Mouse (Mus musculus) limb, embryonic 12.5 days (tissue): ENCODE measurements around the gene Dtx2. TPM values are rescaled to one million over a fixed set of nuclear protein-coding genes. Genes with fewer than 3 reads are reported as not detected.

Experiments
- ATAC-seq: fragments of 200-750 bp; cut with Nextera tagmentation; 2 replicates; pipeline ENCODE4 v1.8.0; 2017; ENCODE audit warnings: low read depth, moderate TSS enrichment; ENCODE audit not compliant: insufficient number of reproducible peaks, insufficient read depth, low FRiP score, low TSS enrichment
- H3K27ac ChIP-seq: fragments of 300-500 bp; sonication (generic); 2 replicates; pipeline ENCODE4 v1.5.1; 2016; ENCODE audit warnings: mild to moderate bottlenecking, moderate library complexity
- H3K27me3 ChIP-seq: fragments of 300-500 bp; sonication (generic); 2 replicates; pipeline ENCODE4 v1.6.1; 2016; ENCODE audit warnings: mild to moderate bottlenecking, moderate library complexity
- H3K36me3 ChIP-seq: fragments of 300-500 bp; sonication (generic); 2 replicates; pipeline ENCODE4 v1.6.1; 2016; ENCODE audit warnings: mild to moderate bottlenecking, moderate library complexity
- H3K4me1 ChIP-seq: fragments of 300-500 bp; sonication (generic); replicated peaks from 2 replicates; pipeline ENCODE4 v1.6.1; 2016
- H3K4me2 ChIP-seq: fragments of 300-500 bp; sonication (generic); 2 replicates; pipeline ENCODE4 v1.6.1; 2016; ENCODE audit warnings: mild to moderate bottlenecking, moderate library complexity
- H3K4me3 ChIP-seq: fragments of 300-500 bp; sonication (generic); replicated peaks from 2 replicates; pipeline ENCODE4 v1.5.1; 2016; ENCODE audit warnings: mild to moderate bottlenecking
- H3K9ac ChIP-seq: fragments of 300-500 bp; sonication (generic); replicated peaks from 2 replicates; pipeline ENCODE4 v1.6.1; 2016; ENCODE audit warnings: mild to moderate bottlenecking, moderate library complexity
- H3K9me3 ChIP-seq: fragments of 300-500 bp; sonication (generic); 2 replicates; pipeline ENCODE4 v1.6.1; 2016; ENCODE audit warnings: mild to moderate bottlenecking, moderate library complexity
- WGBS: fragments of 180-500 bp; shearing (Covaris S2); methylation state at CpG from one replicate; pipeline ENCODE4 v1.1.7; 2016; 5-methylcytosine and 5-hydroxymethylcytosine counted together
- polyA plus RNA-seq: library from polyadenylated mRNA; unstranded; fragments of >200 nt; fragmentation: Nextera tagmentation; extraction: Ambion mirVana; gene quantifications from 2 replicates; pipeline ENCODE4 v1.2.1, GENCODE M21; 2016

The Dtx2 gene
- polyA plus RNA-seq, 1 experiment from 2014 or later = 39.2 TPM

DNA sequence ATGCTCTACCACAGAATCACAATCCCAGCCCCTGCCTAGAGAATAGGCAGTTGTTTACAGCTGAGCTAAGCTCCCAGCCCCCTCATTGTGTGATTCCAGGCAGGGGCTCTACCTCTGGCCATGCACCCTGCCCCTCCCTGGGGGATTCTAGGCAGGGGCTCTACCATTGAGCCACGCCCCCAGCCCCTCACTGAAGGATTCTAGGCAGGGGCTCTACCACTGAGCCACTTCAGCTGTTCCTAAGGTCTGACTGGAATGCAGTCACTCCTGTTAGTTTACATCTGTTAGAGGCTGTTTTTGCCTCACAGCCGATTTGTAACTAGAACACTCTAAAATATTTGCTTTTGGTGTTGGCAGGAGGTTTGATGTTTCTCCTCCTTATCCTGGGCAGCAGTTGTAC, 7.7 kb downstream of the Dtx2 start:
- no peak overlapping the region for H3K9ac ChIP-seq
- peaks cover 58% of the 10 kb centered on the region for H3K36me3 ChIP-seq
- H3K9me3 ChIP-seq = no peaks in the 10 kb centered on the region
- H3K27ac ChIP-seq = peak overlapping the region; percentile 62
- no peak overlapping the region for H3K4me3 ChIP-seq
- ATAC-seq = no peak
- no peak overlapping the region for H3K4me2 ChIP-seq
- no peaks in the 10 kb centered on the region for H3K27me3 ChIP-seq
- 72% methylated on average over 2 of the region's 2 CpGs for WGBS
- H3K4me1 ChIP-seq = peaks cover 34% of the 10 kb centered on the region

DNA sequence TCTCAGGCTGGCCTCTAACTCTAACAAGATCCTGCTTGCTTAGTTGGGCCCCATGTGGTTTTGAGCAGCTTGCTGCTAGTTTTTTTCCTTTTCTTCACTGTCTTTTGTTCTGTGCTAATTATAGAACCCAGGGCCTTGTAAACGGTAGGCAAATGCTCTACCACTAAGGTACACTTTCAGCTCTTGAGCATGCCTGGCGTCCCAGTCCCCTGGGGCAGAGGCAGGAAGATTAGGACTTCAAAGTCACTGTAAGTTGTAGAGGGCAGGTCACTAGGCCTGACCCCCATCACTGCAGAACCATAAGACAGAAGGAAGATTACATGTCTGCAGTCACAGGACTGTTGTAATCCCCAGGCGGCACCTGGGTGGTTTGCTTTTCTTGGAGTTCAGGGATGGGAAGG, 8.2 kb downstream of the Dtx2 start:
- WGBS = 15% methylated on average over 3 of the region's 3 CpGs
- ATAC-seq = no peak
- Histone ChIP-seq H3K4me2 (no peak overlapping the region), H3K27me3 (no peaks in the 10 kb centered on the region), H3K4me1 (peaks cover 35% of the 10 kb centered on the region), H3K4me3 (no peak overlapping the region), H3K9ac (no peak overlapping the region), H3K9me3 (no peaks in the 10 kb centered on the region), H3K27ac (peak overlapping the region; percentile 62), H3K36me3 (peaks cover 54% of the 10 kb centered on the region)

DNA sequence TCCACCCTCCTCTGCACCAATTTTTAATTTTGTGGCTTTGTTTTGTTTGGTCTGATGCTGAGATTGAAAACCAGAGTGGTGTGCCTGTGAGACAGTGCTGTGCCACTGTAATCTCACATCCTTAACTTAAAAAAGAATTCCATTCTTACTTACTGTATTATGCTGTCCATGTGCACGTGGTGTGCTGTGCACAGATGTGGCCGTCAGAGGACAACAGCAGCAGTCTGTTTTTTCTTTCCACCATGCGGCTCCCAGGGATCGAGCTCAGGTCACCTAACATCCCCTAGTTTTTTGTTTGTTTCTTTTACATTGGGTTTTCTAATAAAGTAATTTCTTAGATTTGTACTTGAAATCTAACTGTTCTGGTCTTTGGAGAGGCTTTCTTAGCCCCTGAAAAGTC, 9.9 kb downstream of the Dtx2 start:
- Histone ChIP-seq H3K27me3 (no peaks in the 10 kb centered on the region), H3K27ac (peak overlapping the region; percentile 60), H3K9me3 (no peaks in the 10 kb centered on the region), H3K9ac (no peak overlapping the region), H3K4me3 (no peak overlapping the region), H3K36me3 (peaks cover 45% of the 10 kb centered on the region), H3K4me1 (peaks cover 35% of the 10 kb centered on the region), H3K4me2 (no peak overlapping the region)
- ATAC-seq = no peak
- 60% methylated on average over 4 of the region's 4 CpGs for WGBS

DNA sequence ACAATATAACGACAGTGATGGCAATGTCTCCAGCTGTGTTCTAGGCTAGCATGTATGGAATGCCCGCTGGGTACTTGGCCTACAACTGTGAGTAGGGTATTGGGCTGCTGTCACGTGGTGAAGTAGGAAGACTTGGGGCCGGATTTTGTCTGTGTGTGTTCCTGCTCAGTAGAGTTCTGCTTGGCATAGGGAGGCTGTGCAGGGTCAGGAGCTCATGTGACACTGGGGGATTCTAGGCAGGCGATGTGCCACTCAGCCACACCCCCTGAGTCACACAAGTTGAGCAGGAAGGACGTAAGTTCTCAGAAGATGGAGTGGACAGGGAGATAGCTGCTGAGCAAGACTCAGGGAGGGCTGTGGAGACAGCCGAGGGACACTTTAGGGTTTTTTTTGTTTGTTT, 13.1 kb downstream of the Dtx2 start:
- Histone ChIP-seq H3K4me3 (no peak overlapping the region), H3K36me3 (peaks cover 47% of the 10 kb centered on the region), H3K4me2 (no peak overlapping the region), H3K4me1 (peaks cover 28% of the 10 kb centered on the region), H3K9ac (no peak overlapping the region), H3K27me3 (no peaks in the 10 kb centered on the region), H3K27ac (no peak overlapping the region), H3K9me3 (no peaks in the 10 kb centered on the region)
- ATAC-seq = no peak
- 83% methylated on average over 7 of the region's 7 CpGs for WGBS

DNA sequence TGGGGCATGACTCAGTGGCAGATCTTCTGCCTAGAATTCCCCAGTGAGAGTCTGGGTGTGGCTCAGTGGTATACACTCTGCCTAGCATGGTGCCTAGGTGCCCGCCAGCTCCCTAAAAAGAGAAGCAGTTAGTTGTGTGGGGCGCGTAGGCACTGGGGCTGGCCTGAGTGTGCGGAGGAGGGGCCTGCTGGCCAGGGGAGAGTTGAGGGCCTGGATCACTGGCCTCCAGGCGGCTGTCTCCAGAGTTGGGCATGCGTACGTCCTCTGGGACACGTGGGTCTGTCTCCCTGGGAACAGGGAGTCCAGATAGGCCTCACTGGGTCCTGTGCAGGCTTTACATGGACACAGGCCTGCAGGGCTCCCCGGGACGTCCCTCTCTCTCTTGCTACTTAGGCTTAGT, 20.3 kb downstream of the Dtx2 start:
- no peak overlapping the region for H3K4me2 ChIP-seq
- WGBS = 90% methylated on average over 10 of the region's 10 CpGs
- ATAC-seq = no peak
- H3K36me3 ChIP-seq = peaks cover 66% of the 10 kb centered on the region
- no peaks in the 10 kb centered on the region for H3K27me3 ChIP-seq
- H3K9me3 ChIP-seq = no peaks in the 10 kb centered on the region
- no peak overlapping the region for H3K9ac ChIP-seq
- H3K4me1 ChIP-seq = peaks cover 9% of the 10 kb centered on the region; the same call in 1 of the 2 replicates
- no peak overlapping the region for H3K4me3 ChIP-seq
- H3K27ac ChIP-seq = no peak overlapping the region; the same call in 1 of the 2 replicates

DNA sequence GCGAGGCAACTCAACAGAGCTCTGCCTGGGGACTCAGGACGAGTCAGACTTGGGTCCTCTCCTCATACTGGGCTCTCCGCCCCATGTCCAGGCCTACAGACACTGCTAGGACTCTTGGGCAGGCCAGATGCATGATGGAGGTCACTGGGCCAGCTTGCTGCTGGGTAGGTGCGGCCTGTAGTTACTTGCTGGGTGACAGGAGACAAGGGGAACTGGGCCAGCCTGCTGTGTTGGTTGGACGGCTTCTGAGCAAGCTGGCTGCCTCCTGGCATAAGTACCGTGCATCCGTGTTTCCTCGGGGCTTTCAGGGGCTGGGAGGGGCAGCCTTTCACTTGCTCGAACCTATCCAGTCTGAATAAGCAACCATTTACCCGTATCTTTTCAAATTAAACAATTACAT, 21.0 kb downstream of the Dtx2 start:
- ATAC-seq = no peak
- peaks cover 66% of the 10 kb centered on the region for H3K36me3 ChIP-seq
- whole genome bisulfite sequencing = 81% methylated on average over 10 of the region's 10 CpGs

DNA sequence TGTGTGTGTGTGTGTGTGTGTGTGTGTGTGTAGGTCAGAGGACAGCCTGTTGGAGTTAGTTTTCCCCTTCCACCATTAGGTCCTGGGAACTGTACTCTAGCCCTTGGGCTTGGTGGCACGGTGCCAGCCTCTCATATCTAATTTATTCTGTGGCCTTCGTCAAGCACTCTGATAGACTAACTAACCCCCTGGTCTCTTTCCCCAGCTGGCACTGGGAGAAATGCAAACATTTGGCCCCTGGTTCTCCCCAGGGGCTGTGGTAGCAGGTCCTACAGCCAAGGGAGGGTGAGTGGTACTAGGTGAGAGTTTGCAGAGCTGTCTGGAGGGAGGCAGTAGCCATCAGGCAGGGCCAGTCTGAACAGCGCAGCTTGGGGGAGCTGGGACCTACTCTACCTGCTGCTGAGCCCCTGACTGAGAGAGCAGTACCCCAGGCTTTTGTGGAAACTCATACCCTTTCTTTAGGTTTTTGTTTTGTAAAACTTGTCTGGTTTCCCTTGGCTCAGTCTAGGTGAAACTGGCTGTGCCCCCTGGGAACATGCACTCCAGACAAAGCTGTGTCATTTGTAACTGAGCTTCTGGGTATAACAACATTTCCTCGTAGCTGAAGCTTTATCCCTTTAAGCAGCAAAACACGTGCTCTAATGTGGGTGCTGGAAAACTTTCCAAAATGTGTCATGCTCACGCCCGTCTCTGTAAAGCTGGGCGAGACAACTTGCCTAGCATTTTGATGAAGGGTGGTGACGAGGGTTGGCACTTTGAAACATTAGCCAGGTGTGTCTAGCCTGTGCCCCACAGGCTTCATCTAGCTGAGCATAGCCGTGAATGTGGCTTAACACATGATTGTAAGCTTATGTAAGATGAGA, 21.6 kb downstream of the Dtx2 start:
- H3K9ac ChIP-seq = no peak overlapping the region
- no peak for ATAC-seq
- whole genome bisulfite sequencing = 77% methylated on average over 10 of the region's 10 CpGs
- no peak overlapping the region for H3K4me2 ChIP-seq
- H3K9me3 ChIP-seq = no peaks in the 10 kb centered on the region
- 0 out of 2 replicates have a peak overlapping the region, but pooled peaks have one; percentile 24 for H3K27ac ChIP-seq
- peaks cover 66% of the 10 kb centered on the region for H3K36me3 ChIP-seq
- peaks cover 9% of the 10 kb centered on the region; the same call in 1 of the 2 replicates for H3K4me1 ChIP-seq
- no peaks in the 10 kb centered on the region for H3K27me3 ChIP-seq
- no peak overlapping the region for H3K4me3 ChIP-seq

More for the DNA sequence above, 21.0 kb downstream of the Dtx2 start:
- H3K4me2 ChIP-seq = no peak overlapping the region
- H3K4me1 ChIP-seq = peaks cover 9% of the 10 kb centered on the region; the same call in 1 of the 2 replicates
- no peaks in the 10 kb centered on the region for H3K9me3 ChIP-seq
- 0 out of 2 replicates have a peak overlapping the region, but pooled peaks have one; percentile 12 for H3K9ac ChIP-seq
- no peaks in the 10 kb centered on the region for H3K27me3 ChIP-seq
- H3K4me3 ChIP-seq = no peak overlapping the region
- H3K27ac ChIP-seq = no peak overlapping the region

DNA sequence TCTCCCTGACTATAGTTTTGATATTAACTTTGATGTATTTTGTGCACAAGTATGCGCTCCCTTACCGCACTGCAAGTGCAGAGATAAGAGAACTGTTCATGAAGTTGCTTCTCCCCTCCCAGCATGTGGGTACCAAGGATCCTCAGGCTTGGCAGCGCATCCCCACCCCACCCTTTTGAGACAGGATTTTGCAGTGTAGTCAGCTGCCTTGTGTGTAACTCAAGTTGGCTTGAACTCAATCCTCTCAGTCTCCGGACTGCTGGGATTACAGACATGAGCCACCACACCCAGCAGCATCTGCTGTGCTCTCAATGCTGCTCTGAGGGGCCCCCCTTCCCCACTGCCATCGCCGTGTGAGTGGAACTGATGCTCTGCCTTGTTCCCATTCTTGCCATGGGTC, 22.7 kb downstream of the Dtx2 start:
- Histone ChIP-seq H3K4me3 (no peak overlapping the region), H3K9me3 (no peaks in the 10 kb centered on the region), H3K36me3 (peaks cover 66% of the 10 kb centered on the region), H3K27ac (no peak overlapping the region), H3K4me1 (peaks cover 9% of the 10 kb centered on the region; the same call in 1 of the 2 replicates), H3K4me2 (no peak overlapping the region), H3K9ac (no peak overlapping the region), H3K27me3 (no peaks in the 10 kb centered on the region)
- WGBS = 93% methylated on average over 6 of the region's 6 CpGs
- ATAC-seq = no peak

DNA sequence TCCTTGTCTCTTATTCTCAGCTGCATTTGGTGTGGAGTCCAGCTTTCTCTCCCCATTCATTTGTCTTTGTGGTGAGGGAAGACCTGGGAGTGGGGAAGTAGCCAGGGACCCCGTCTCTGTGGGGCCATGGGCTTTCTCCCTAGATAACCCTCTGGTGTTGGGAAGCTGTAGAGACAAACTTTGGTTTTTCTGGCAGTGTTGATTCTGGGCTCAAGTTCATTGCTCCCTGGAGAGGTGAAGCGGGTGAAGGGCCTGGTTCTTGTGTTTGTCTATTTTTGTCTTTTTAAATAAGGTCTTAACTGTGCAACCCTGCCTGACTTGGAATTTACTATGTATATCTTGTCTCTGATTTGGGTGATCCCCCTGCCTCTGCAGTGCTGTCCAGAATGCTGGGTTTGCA, 24.1 kb downstream of the Dtx2 start:
- Histone ChIP-seq H3K4me1 (peaks cover 9% of the 10 kb centered on the region; the same call in 1 of the 2 replicates), H3K4me2 (no peak overlapping the region), H3K27me3 (no peaks in the 10 kb centered on the region), H3K9ac (no peak overlapping the region), H3K9me3 (no peaks in the 10 kb centered on the region), H3K27ac (no peak overlapping the region), H3K4me3 (no peak overlapping the region), H3K36me3 (peaks cover 60% of the 10 kb centered on the region)
- WGBS = 94% methylated on average over 2 of the region's 2 CpGs
- ATAC-seq = no peak

DNA sequence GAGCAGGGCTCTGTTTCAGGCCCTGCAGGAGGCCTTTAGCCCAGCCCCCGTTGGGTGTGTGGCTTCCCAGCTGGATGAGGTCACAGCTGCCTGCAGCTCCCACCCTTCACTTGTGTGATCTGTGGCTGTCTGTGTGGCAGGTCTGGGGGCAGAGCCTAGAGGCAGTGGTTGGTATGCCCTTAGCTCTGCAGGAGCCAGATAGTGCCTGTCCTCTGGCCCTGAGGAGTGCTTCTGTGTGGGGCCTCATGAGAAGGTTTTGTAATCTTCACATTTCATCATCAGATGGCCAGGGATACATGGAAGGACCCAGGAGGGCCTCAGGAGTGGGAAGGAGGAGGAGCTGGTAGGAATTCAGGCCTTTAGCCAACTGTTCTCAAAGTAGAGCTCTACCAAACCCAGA, 25.3 kb downstream of the Dtx2 start:
- WGBS = 32% methylated on average over 1 of the region's 1 CpGs
- H3K4me2 ChIP-seq = no peak overlapping the region
- H3K27ac ChIP-seq = no peak overlapping the region
- ATAC-seq = no peak
- H3K9me3 ChIP-seq = no peaks in the 10 kb centered on the region
- no peak overlapping the region for H3K4me3 ChIP-seq
- H3K4me1 ChIP-seq = peaks cover 9% of the 10 kb centered on the region; the same call in 1 of the 2 replicates
- no peaks in the 10 kb centered on the region for H3K27me3 ChIP-seq
- H3K36me3 ChIP-seq = peaks cover 59% of the 10 kb centered on the region
- H3K9ac ChIP-seq = no peak overlapping the region

DNA sequence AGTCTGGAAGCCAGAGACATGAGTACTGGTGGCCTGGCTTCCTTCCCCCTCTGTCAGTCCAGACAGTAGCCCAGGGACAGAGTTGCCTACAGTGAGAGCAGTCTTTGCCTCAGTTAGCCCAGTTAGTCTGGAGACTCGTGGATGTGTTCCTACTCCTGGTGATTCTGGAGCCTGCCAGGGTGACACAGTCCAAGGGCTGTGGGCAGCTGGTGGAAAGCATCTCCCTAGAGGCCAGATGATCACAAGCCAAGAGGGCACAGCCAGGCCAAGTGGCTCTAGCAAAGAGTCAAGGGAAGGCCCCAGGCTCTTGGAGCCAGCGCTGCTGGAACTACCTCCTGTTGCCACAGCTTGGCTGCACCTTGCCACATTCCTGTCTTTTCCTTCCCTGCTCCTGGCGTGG, 31.1 kb downstream of the Dtx2 start:
- no peak for ATAC-seq
- no peaks in the 10 kb centered on the region for H3K27me3 ChIP-seq
- 81% methylated on average over 3 of the region's 3 CpGs for WGBS
- no peaks in the 10 kb centered on the region for H3K9me3 ChIP-seq
- no peak overlapping the region for H3K4me2 ChIP-seq
- H3K36me3 ChIP-seq = peaks cover 92% of the 10 kb centered on the region
- H3K27ac ChIP-seq = no peak overlapping the region
- no peaks in the 10 kb centered on the region for H3K4me1 ChIP-seq
- H3K9ac ChIP-seq = no peak overlapping the region
- no peak overlapping the region for H3K4me3 ChIP-seq
